Mouse (Mus musculus): ENCODE data around the gene Sh2d1a. TPM values are rescaled to one million over a fixed set of nuclear protein-coding genes. Genes with fewer than 3 reads are reported as not detected.

The Sh2d1a gene
- polyA plus RNA-seq (2017; shearing (Covaris generic)): 322 TPM

GRCm38 (mm10) chrX:42502291-42503043 is at the start of gene Sh2d1a:
TSS of gene Sh2d1a (plus strand) at chrX:42502453.

GRCm38 (mm10) chrX:42489446-42489845 is 12.8 kb upstream of the Sh2d1a start, which contains the start of gene Tex13c2:
TSS of gene Tex13c2 (plus strand) at chrX:42489691.

Other genes with a start within 250 kb of the Sh2d1a start
- gene Tex13c2, start 12.8 kb upstream of the Sh2d1a start, polyA plus RNA-seq (2017; shearing (Covaris generic)): 0.52 TPM